Mouse (Mus musculus) B cell, adult 2 months (primary cell): ENCODE measurements around the gene Tfe3.
A peak's percentile ranks its signal among the peaks of the same experiment; 100 is the strongest.

ENCODE experiments used
- DNase-seq, 2 experiments: peaks; one replicate each; pipeline ENCODE4 v3.0.0; 2022

Gene Tfe3

GRCm38 (mm10) chrX:7753627-7754026, 8.7 kb upstream of the Tfe3 start:
- DNase-seq = peak in 1 of 2 experiments; percentile 55

GRCm38 (mm10) chrX:7762921-7763197, 499 bp downstream of the Tfe3 start:
- DNase-seq = no peak

GRCm38 (mm10) chrX:7763631-7764393, 1.5 kb downstream of the Tfe3 start:
- peak; percentile 2 to 12 for DNase-seq

GRCm38 (mm10) chrX:7764657-7765280, 2.4 kb downstream of the Tfe3 start:
- no peak for DNase-seq

GRCm38 (mm10) chrX:7765281-7765670, 2.9 kb downstream of the Tfe3 start:
- no peak for DNase-seq

- DNase-seq = no peak
Measured at GRCm38 (mm10) chrX:7765764-7766163, 3.4 kb downstream of the Tfe3 start.

- DNase-seq = no peak
Measured at GRCm38 (mm10) chrX:7769302-7770017, 7.1 kb downstream of the Tfe3 start.

GRCm38 (mm10) chrX:7772766-7773165, 10.4 kb downstream of the Tfe3 start:
- peak; percentile 49 to 60 for DNase-seq

- DNase-seq = no peak
Measured at GRCm38 (mm10) chrX:7775501-7776205, 13.3 kb downstream of the Tfe3 start.

GRCm38 (mm10) chrX:7776329-7777082, 14.1 kb downstream of the Tfe3 start:
- DNase-seq = peak; percentile 54 to 61

- DNase-seq = no peak
Measured at GRCm38 (mm10) chrX:7778450-7779244, 16.3 kb downstream of the Tfe3 start.

GRCm38 (mm10) chrX:7779294-7779693, 16.9 kb downstream of the Tfe3 start:
- DNase-seq = no peak

- DNase-seq = peak in 1 of 2 experiments; percentile 7
Measured at GRCm38 (mm10) chrX:7782603-7783092, 20.3 kb downstream of the Tfe3 start.

- DNase-seq = peak; percentile 78 to 81
Measured at GRCm38 (mm10) chrX:7789542-7790136, 27.3 kb downstream of the Tfe3 start, which contains the start of gene Gripap1. TSS of gene Gripap1 (plus strand) at chrX:7789765.

- DNase-seq = no peak
Measured at GRCm38 (mm10) chrX:7790309-7790708, 27.9 kb downstream of the Tfe3 start.

GRCm38 (mm10) chrX:7793361-7793760, 31.0 kb downstream of the Tfe3 start:
- peak; percentile 16 to 37 for DNase-seq

- peak; percentile 25 to 38 for DNase-seq
Measured at GRCm38 (mm10) chrX:7795016-7795415, 32.7 kb downstream of the Tfe3 start.

GRCm38 (mm10) chrX:7797327-7797726, 35.0 kb downstream of the Tfe3 start:
- DNase-seq = no peak

- DNase-seq = peak in 1 of 2 experiments; percentile 3
Measured at GRCm38 (mm10) chrX:7802157-7802556, 39.8 kb downstream of the Tfe3 start.

GRCm38 (mm10) chrX:7815016-7815415, 52.7 kb downstream of the Tfe3 start:
- DNase-seq = peak; percentile 51 to 57
